Mouse (Mus musculus) limb, embryonic 10.5 days (tissue): ENCODE measurements around the gene 4931409K22Rik. TPM values are rescaled to one million over a fixed set of nuclear protein-coding genes. Genes with fewer than 3 reads are reported as not detected.
"Not testable (repeated sequence)": the region's sequence is repeated elsewhere in the genome, so short reads cannot be mapped to it uniquely, and the experiment has no call there.

Experiments used
- DNase-seq: peaks from one replicate; pipeline ENCODE4 v3.0.0-alpha.2; 2017; ENCODE audit warnings: low spot score
- H3K27ac ChIP-seq: fragments of 300-500 bp; sonication (generic); 2 replicates; pipeline ENCODE4 v1.5.1; 2016; ENCODE audit warnings: mild to moderate bottlenecking
- H3K27me3 ChIP-seq: fragments of 300-500 bp; sonication (generic); 2 replicates; pipeline ENCODE4 v1.6.1; 2016; ENCODE audit warnings: low read depth, mild to moderate bottlenecking; ENCODE audit not compliant: poor library complexity, severe bottlenecking
- H3K36me3 ChIP-seq: fragments of 300-500 bp; sonication (generic); 2 replicates; pipeline ENCODE4 v1.6.1; 2016; ENCODE audit warnings: mild to moderate bottlenecking, moderate library complexity
- H3K4me1 ChIP-seq: fragments of 300-500 bp; sonication (generic); 2 replicates; pipeline ENCODE4 v1.6.1; 2016
- H3K4me3 ChIP-seq: fragments of 300-500 bp; sonication (generic); 2 replicates; pipeline ENCODE4 v1.5.1; 2016; ENCODE audit warnings: mild to moderate bottlenecking, moderate library complexity
- H3K9me3 ChIP-seq: fragments of 300-500 bp; sonication (generic); replicated peaks from 2 replicates; pipeline ENCODE4 v1.6.1; 2016; ENCODE audit warnings: mild to moderate bottlenecking
- WGBS: fragments of 180-500 bp; shearing (Covaris S2); methylation state at CpG from one replicate; pipeline ENCODE4 v1.1.7; 2016; 5-methylcytosine and 5-hydroxymethylcytosine counted together
- polyA plus RNA-seq: library from polyadenylated mRNA; unstranded; fragments of >200 nt; fragmentation: Nextera tagmentation; extraction: Ambion mirVana; gene quantifications from 2 replicates; pipeline ENCODE4 v1.2.1, GENCODE M21; 2016

4931409K22Rik gene
- polyA plus RNA-seq, 1 experiment from 2014 or later: 0.05 TPM

GRCm38 (mm10) chr5:24589511-24590500 lies 33.2 kb upstream of the 4931409K22Rik start:
- no peak overlapping the region for H3K27ac ChIP-seq
- peaks cover 57% of the 10 kb centered on the region for H3K4me1 ChIP-seq
- WGBS: 90% methylated on average over 20 of the region's 20 CpGs
- peaks cover 71% of the 10 kb centered on the region for H3K36me3 ChIP-seq
- no peak for DNase-seq
- peaks cover 35% of the 10 kb centered on the region for H3K27me3 ChIP-seq
- H3K4me3 ChIP-seq: no peak overlapping the region
- no peaks in the 10 kb centered on the region for H3K9me3 ChIP-seq

- H3K9me3 ChIP-seq: no peaks in the 10 kb centered on the region
- H3K4me3 ChIP-seq: peak overlapping the region; percentile 89
- DNase-seq: no peak
- H3K27ac ChIP-seq: peak overlapping the region; percentile 84
- peaks cover 45% of the 10 kb centered on the region for H3K4me1 ChIP-seq
- WGBS: 37% methylated on average over 4 of the region's 4 CpGs
- peaks cover 18% of the 10 kb centered on the region for H3K27me3 ChIP-seq
- peaks cover 45% of the 10 kb centered on the region for H3K36me3 ChIP-seq
These were observed 30.6 kb upstream of the 4931409K22Rik start for GRCm38 (mm10) chr5:24587200-24587577.

- peaks cover 40% of the 10 kb centered on the region for H3K4me1 ChIP-seq
- peaks cover 12% of the 10 kb centered on the region for H3K27me3 ChIP-seq
- WGBS: under 1% methylated on average over 43 of the region's 43 CpGs
- peak within 1 kb of the TSS; percentile 84 for H3K27ac ChIP-seq
- peak within 1 kb of the TSS; percentile 89 for H3K4me3 ChIP-seq
- no peaks in the 10 kb centered on the region for H3K9me3 ChIP-seq
- DNase-seq: peak; percentile 92
- peaks cover 40% of the 10 kb centered on the region for H3K36me3 ChIP-seq
These were observed 30.1 kb upstream of the 4931409K22Rik start, which contains the start of gene Chpf2 for GRCm38 (mm10) chr5:24586547-24587199. Gene Chpf2 (plus strand): TSS chr5:24586741.

- DNase-seq: no peak
- Histone ChIP-seq H3K27me3 (peaks cover 7% of the 10 kb centered on the region), H3K36me3 (peaks cover 34% of the 10 kb centered on the region), H3K27ac (peak overlapping the region; percentile 84), H3K4me3 (peak overlapping the region; percentile 89), H3K9me3 (no peaks in the 10 kb centered on the region), H3K4me1 (peaks cover 35% of the 10 kb centered on the region)
- WGBS: 15% methylated on average over 8 of the region's 8 CpGs
These were observed 29.5 kb upstream of the 4931409K22Rik start for GRCm38 (mm10) chr5:24586106-24586505.

DNA sequence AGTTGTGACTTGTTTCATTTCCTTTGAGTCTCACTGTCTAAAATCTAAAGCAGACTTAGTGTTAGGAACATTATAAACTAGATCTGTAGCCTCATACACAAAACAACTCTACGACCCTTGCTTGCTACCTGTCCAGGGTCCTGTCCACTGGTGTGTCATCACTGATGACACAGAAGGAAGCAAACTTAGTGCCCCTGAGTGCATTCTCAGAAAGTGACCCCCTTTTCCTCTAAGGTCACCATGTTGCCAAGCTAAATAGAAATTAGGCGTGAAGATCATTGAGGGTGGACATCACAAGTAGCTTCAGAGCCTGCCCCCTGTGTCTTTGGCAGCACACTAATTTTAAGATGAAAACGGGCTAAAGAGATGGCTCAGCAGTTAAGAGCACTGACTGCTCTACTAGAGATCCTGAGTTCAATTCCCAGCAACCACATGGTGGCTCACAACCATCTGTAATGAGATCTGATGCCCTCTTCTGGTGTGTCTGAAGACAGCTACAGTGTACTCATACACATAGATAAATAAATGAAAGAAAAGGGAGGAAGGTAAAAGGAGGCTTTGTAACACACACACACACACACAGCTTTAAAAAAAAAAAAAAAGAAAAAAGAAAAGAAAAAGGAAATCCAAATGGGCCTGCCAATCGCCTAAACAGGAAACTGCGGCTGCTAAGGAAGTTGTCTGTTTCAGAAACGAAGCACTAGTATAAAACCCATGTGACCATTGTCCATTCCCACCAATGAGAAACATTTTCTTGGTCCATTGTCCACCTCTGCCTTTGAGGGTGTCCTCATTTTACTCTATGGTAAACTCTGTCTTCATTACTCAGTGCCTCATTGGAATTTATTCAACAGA lies 21.7 kb upstream of the 4931409K22Rik start:
- Histone ChIP-seq H3K4me3 (peak overlapping the region; percentile 89), H3K36me3 (peaks cover 26% of the 10 kb centered on the region), H3K27ac (peak overlapping the region; percentile 91), H3K9me3 (no peaks in the 10 kb centered on the region), H3K27me3 (no peaks in the 10 kb centered on the region), H3K4me1 (peaks cover 16% of the 10 kb centered on the region)
- no peak for DNase-seq
- WGBS: 67% methylated on average over 6 of the region's 6 CpGs

DNA sequence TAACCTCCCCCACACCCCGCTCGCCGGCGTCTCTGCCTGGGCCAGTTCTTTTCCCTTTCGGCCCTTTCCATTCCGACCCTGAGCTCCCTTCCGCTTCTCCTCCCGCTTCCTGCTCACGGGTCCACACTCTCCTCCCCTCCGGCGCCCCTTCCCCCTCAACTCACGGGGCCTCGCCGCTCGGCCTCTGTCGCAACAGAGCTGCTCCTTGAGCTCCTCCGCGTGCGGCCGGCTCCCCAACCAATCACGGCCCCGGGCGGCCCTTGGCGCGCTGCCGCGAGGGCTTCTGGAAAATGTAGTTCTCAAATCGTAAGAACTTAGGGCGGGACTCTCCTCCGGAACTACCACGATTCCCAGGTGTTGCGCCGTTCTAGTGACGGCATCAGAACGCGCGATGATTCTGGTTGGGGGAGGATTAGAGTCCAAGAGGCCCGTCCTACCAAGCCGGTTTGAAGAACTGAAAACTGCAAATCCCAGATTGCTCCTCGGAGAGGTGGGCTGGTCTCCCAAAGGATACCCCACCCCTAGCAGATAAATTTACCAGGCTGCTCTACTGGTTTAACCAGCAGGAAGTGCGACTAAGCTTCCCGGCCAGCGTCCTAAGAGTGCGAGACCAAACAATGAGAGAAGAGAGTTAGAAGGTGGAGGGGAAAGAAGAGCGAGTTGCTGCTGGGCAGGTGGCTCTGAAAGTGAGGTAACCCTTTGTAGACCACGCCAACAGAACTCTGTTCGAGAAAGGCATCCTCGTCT lies 20.7 kb upstream of the 4931409K22Rik start, which contains the start of gene Abcf2:
TSS of gene Abcf2 (minus strand) at position 285 of the 747 bp plus-strand sequence.
- Histone ChIP-seq H3K9me3 (no peaks in the 10 kb centered on the region), H3K27ac (peak within 1 kb of the TSS; percentile 91), H3K4me3 (peak within 1 kb of the TSS; percentile 89), H3K4me1 (peaks cover 16% of the 10 kb centered on the region), H3K36me3 (peaks cover 36% of the 10 kb centered on the region), H3K27me3 (no peaks in the 10 kb centered on the region)
- under 1% methylated on average over 48 of the region's 48 CpGs for WGBS
- DNase-seq: peak; percentile 100

GRCm38 (mm10) chr5:24576801-24577182 lies 20.2 kb upstream of the 4931409K22Rik start:
- no peak for DNase-seq
- Histone ChIP-seq H3K27ac (peak overlapping the region; percentile 91), H3K4me3 (peak overlapping the region; percentile 89), H3K9me3 (no peaks in the 10 kb centered on the region), H3K36me3 (peaks cover 41% of the 10 kb centered on the region), H3K4me1 (peaks cover 16% of the 10 kb centered on the region), H3K27me3 (no peaks in the 10 kb centered on the region)
- 1% methylated on average over 32 of the region's 32 CpGs for WGBS

DNA sequence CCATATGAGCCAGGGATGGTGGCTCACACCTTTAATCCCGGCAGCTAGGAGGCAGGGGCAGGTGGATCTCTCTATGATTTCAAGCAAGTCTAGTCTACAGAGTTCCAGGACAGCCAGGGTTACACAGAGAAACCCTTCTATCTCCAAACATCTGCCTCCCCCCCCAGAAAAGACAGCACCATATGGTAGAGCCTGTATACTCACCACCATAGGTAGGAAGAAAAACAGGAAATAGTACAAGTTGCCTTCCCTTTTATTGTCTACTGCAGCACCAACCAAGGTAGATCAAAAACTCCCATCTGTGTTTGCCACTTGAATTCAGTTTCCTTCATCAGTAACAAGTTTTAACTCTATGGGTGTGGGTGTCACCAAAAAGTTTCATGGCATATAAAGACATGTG lies 19.3 kb upstream of the 4931409K22Rik start:
- Histone ChIP-seq H3K27me3 (no peaks in the 10 kb centered on the region), H3K27ac (no peak overlapping the region), H3K4me1 (peaks cover 16% of the 10 kb centered on the region), H3K9me3 (no peaks in the 10 kb centered on the region), H3K36me3 (peaks cover 50% of the 10 kb centered on the region), H3K4me3 (peak overlapping the region; percentile 89)
- 98% methylated on average over 1 of the region's 1 CpGs for WGBS
- no peak for DNase-seq

- H3K9me3 ChIP-seq, H3K27ac ChIP-seq, DNase-seq, H3K4me3 ChIP-seq, H3K36me3 ChIP-seq: not testable (repeated sequence)
- Histone ChIP-seq H3K27me3 (peaks cover 24% of the 10 kb centered on the region), H3K4me1 (peaks cover 37% of the 10 kb centered on the region)
- 90% methylated on average over 7 of the region's 7 CpGs for WGBS
These were observed 1.3 kb downstream of the 4931409K22Rik start for GRCm38 (mm10) chr5:24555335-24555734.

GRCm38 (mm10) chr5:24553621-24554244 lies 2.9 kb downstream of the 4931409K22Rik start:
- peaks cover 38% of the 10 kb centered on the region for H3K27me3 ChIP-seq
- no peak for DNase-seq
- no peaks in the 10 kb centered on the region for H3K9me3 ChIP-seq
- WGBS: 67% methylated on average over 5 of the region's 5 CpGs
- H3K4me3 ChIP-seq: no peak overlapping the region
- no peaks in the 10 kb centered on the region for H3K36me3 ChIP-seq
- H3K27ac ChIP-seq: no peak overlapping the region
- peaks cover 38% of the 10 kb centered on the region for H3K4me1 ChIP-seq

GRCm38 (mm10) chr5:24551317-24551688 lies 5.3 kb downstream of the 4931409K22Rik start:
- peaks cover 38% of the 10 kb centered on the region for H3K4me1 ChIP-seq
- 50% methylated on average over 2 of the region's 2 CpGs for WGBS
- H3K4me3 ChIP-seq: peak overlapping the region; percentile 37
- H3K27me3 ChIP-seq: peaks cover 42% of the 10 kb centered on the region
- no peaks in the 10 kb centered on the region for H3K9me3 ChIP-seq
- DNase-seq: no peak
- H3K27ac ChIP-seq: peak overlapping the region; percentile 10; the same call in 1 of the 2 replicates
- H3K36me3 ChIP-seq: no peaks in the 10 kb centered on the region
